Mouse (Mus musculus): ENCODE measurements around the gene Vsig10. TPM values are rescaled to one million over a fixed set of nuclear protein-coding genes. Genes with fewer than 3 reads are reported as not detected.
"Not testable (repeated sequence)": the region's sequence is repeated elsewhere in the genome, so short reads cannot be mapped to it uniquely, and the experiment has no call there.

Gene Vsig10
- polyA plus RNA-seq, 1 experiment from 2014 or later = 16.6 TPM

DNA sequence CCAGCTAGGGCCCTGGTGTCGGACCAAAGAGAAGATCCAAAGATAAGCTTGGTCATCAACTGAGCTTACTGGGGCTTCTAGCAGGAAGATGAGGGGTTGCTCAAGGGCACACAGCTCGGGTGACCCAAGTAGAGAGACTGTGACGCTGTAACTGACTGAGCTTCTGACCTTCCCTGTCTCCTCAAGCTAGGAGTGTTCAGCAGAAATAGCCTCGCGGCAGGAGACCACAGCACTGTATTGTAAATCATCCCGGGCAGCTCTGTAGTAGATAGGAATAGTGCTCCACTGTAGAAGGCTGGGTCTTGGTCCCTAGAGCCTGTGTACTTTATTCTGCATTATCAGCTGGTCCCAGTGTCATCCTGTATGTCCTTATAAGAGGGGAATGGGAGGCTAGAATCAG lies 23.0 kb downstream of the Vsig10 start:
- Histone ChIP-seq H3K27ac (no peak overlapping the region), H3K4me2 (no peak overlapping the region), H3K9me3 (no peaks in the 10 kb centered on the region), H3K36me3 (peaks cover 16% of the 10 kb centered on the region), H3K27me3 (no peaks in the 10 kb centered on the region), H3K9ac (no peak overlapping the region), H3K4me3 (no peak overlapping the region), H3K4me1 (no peaks in the 10 kb centered on the region)
- no peak for ATAC-seq (ENCODE audit: borderline replicate concordance, extremely low read depth, low FRiP score, low TSS enrichment)
- WGBS = 71% methylated on average over 6 of the region's 6 CpGs

DNA sequence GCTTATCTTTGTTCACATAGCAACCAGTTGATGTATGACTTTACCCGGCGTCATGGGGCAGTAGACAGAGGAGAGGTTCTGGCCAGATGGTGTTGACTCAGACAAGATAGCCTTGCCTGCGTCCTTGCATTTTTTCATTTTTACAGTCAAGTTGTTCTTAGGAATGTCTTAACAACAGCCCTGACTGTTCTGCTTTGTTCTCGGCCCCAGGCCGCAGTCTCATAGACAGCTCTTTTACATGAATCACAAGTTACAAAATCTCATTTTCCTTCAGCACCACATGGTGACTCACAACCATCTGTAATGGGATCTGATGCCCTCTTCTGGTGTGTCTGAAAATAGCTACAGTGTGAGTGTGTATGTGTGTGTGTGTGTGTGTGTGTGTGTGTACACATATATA lies 25.6 kb downstream of the Vsig10 start:
- not testable (repeated sequence) for H3K27ac ChIP-seq; H3K4me2 ChIP-seq; H3K4me3 ChIP-seq; H3K9me3 ChIP-seq; H3K9ac ChIP-seq; H3K4me1 ChIP-seq; H3K27me3 ChIP-seq; ATAC-seq (ENCODE audit: borderline replicate concordance, extremely low read depth, low FRiP score, low TSS enrichment)
- 83% methylated on average over 5 of the region's 5 CpGs for WGBS
- peaks cover 16% of the 10 kb centered on the region; the same call in 1 of the 2 replicates for H3K36me3 ChIP-seq

DNA sequence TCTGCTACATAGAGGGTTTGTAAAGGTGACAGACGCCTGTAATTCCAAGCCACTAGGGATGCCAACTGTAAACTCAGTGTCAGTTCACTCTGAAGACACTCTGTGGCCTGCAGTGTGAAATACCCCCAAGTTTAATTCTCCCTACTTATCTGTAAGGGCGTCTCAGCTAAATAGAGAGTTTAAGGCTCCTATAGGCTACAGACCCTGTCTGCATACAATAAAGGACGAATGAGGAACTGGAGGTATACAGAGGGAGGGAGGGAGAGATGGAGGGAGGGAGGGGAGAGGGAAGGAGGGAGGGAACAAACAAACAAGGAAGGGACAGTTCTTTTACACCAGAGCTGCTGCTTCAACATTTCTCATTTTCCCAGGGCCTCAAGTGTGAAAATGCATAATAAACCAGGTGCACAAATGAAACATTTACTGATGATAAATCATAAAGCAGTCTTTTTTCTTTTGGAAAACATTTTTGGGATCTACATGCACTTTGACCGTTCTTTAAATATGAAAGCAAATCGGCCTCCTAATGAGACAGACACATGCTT lies 26.6 kb downstream of the Vsig10 start:
- no peak overlapping the region for H3K4me3 ChIP-seq
- WGBS = 77% methylated on average over 5 of the region's 5 CpGs
- H3K9ac ChIP-seq = no peak overlapping the region
- no peaks in the 10 kb centered on the region for H3K9me3 ChIP-seq
- H3K4me1 ChIP-seq = no peaks in the 10 kb centered on the region
- H3K27ac ChIP-seq = no peak overlapping the region
- H3K36me3 ChIP-seq = peaks cover 18% of the 10 kb centered on the region; the same call in 1 of the 2 replicates
- no peaks in the 10 kb centered on the region for H3K27me3 ChIP-seq
- ATAC-seq (ENCODE audit: borderline replicate concordance, extremely low read depth, low FRiP score, low TSS enrichment) = no peak
- H3K4me2 ChIP-seq = no peak overlapping the region

DNA sequence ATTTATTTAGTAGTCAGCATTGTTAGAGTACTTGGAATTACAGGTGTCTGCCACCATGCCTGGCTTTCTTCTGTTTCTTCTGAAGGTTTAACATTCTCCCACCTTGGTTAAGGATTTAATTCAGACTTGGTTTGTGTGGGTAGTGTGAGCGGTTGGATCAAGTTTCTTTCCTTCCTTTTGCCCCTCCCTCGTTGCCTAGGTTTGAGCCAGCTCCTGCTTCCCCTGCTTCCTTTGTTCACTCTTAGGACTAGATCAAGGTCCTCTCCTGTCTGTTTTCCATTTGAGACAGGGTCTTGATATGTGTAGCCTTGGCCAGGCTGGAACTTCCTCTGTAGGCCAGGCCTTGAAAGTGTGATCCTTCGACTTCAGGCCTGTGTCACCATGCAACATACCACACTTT lies 27.4 kb downstream of the Vsig10 start:
- no peak overlapping the region for H3K27ac ChIP-seq
- H3K4me2 ChIP-seq = no peak overlapping the region
- no peak overlapping the region for H3K9ac ChIP-seq
- no peaks in the 10 kb centered on the region for H3K27me3 ChIP-seq
- ATAC-seq (ENCODE audit: borderline replicate concordance, extremely low read depth, low FRiP score, low TSS enrichment) = no peak
- H3K9me3 ChIP-seq = no peaks in the 10 kb centered on the region
- WGBS = 47% methylated on average over 3 of the region's 3 CpGs
- peaks cover 18% of the 10 kb centered on the region; the same call in 1 of the 2 replicates for H3K36me3 ChIP-seq
- H3K4me1 ChIP-seq = no peaks in the 10 kb centered on the region
- H3K4me3 ChIP-seq = no peak overlapping the region

DNA sequence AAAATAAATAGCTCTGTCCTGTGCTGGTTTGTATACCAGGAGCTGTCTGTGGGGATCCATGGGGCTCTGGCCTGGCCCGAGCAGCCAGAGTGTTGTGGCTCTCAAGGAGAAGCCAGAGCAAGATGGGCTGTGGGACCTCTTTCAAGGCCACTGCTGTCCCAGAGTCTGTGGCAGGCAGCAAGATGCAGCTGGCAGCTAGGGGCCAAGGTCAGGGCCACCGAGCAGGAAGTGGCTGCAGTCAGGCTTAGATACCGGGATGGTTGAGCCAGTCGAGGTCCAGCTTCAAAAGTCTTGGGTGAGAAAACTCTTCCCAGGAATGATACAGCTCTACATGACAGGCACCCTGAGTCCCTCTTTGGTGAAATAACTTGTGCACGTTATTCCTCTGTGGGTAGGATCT lies 28.1 kb downstream of the Vsig10 start:
- Histone ChIP-seq H3K27me3 (no peaks in the 10 kb centered on the region), H3K4me3 (no peak overlapping the region), H3K9ac (no peak overlapping the region), H3K9me3 (no peaks in the 10 kb centered on the region), H3K4me1 (no peaks in the 10 kb centered on the region), H3K36me3 (peaks cover 18% of the 10 kb centered on the region; the same call in 1 of the 2 replicates), H3K4me2 (no peak overlapping the region), H3K27ac (no peak overlapping the region)
- WGBS = 76% methylated on average over 5 of the region's 5 CpGs
- no peak for ATAC-seq (ENCODE audit: borderline replicate concordance, extremely low read depth, low FRiP score, low TSS enrichment)

DNA sequence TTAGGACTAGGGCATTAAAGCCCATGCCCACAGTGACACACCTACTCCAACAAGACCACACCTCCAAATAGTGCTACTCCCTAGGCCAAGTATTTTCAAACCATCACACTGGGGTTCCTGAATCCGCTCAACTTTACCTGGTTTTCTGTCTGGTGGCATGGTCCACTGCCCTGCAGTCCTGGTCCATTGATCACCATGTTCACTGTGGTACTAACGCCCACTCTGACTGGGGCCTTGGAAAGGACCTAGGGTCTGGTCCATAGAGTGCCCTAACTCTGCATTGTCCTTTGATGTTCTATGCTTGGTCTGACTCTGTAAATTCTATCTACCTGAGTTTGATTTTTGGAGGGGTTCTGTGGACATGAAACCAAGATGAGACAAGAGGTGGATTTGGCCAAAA lies 29.0 kb downstream of the Vsig10 start:
- 93% methylated on average over 2 of the region's 2 CpGs for WGBS

DNA sequence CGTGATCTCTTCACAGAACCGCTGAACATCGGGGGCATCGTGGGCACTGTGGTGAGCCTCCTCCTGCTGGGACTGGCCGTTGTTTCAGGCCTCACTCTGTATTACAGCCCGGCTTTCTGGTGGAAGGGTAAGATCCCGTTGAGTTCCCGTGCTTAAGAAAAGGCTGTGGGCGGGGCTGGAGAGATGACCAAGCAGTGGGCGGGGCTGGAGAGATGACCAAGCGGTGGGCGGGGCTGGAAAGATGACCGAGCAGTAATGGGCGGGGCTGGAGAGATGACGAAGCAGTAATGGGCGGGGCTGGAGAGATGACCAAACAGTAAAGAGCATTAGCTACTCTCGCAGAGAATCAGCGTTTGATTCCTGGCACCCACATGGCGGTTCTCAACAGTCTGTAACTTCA lies 29.4 kb downstream of the Vsig10 start:
- 39% methylated on average over 19 of the region's 19 CpGs for WGBS
- peak; percentile 65; the same call in 1 of the 2 replicates for ATAC-seq (ENCODE audit: borderline replicate concordance, extremely low read depth, low FRiP score, low TSS enrichment)
- H3K9me3 ChIP-seq = no peaks in the 10 kb centered on the region
- H3K4me1 ChIP-seq = no peaks in the 10 kb centered on the region
- no peak overlapping the region for H3K4me2 ChIP-seq
- H3K27ac ChIP-seq = no peak overlapping the region
- no peak overlapping the region for H3K9ac ChIP-seq
- H3K4me3 ChIP-seq = no peak overlapping the region
- no peaks in the 10 kb centered on the region for H3K27me3 ChIP-seq
- peaks cover 18% of the 10 kb centered on the region; the same call in 1 of the 2 replicates for H3K36me3 ChIP-seq

More for the DNA sequence above, 29.0 kb downstream of the Vsig10 start:
- Histone ChIP-seq H3K27me3 (no peaks in the 10 kb centered on the region), H3K9me3 (no peaks in the 10 kb centered on the region), H3K36me3 (peaks cover 18% of the 10 kb centered on the region; the same call in 1 of the 2 replicates), H3K4me3 (no peak overlapping the region), H3K9ac (no peak overlapping the region), H3K4me2 (no peak overlapping the region), H3K4me1 (no peaks in the 10 kb centered on the region), H3K27ac (no peak overlapping the region)
- ATAC-seq (ENCODE audit: borderline replicate concordance, extremely low read depth, low FRiP score, low TSS enrichment) = no peak

DNA sequence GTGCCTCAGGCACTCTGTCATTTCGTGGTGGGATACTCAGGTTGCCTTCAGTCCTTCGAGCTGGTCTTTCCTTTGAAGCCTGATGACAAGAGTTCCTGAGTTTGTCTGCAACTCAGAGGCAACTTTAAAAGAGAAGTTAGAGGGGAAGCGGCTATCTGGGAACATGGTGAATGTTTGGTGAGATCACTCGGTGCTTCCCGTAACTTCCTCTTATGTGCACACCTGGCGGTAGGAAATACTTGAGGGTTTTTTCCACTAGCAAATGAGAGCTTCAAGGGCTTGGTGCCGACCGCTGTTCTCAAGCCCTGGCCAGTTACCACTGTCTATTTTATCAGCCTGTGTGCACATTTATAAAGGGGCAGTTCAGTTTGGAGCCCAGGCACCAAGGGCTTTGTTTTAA lies 35.2 kb downstream of the Vsig10 start:
- no peak overlapping the region for H3K27ac ChIP-seq
- WGBS = 53% methylated on average over 8 of the region's 8 CpGs
- H3K9ac ChIP-seq = no peak overlapping the region
- no peaks in the 10 kb centered on the region for H3K9me3 ChIP-seq
- H3K4me3 ChIP-seq = no peak overlapping the region
- no peak overlapping the region for H3K4me2 ChIP-seq
- H3K36me3 ChIP-seq = peaks cover 6% of the 10 kb centered on the region; the same call in 1 of the 2 replicates
- ATAC-seq (ENCODE audit: borderline replicate concordance, extremely low read depth, low FRiP score, low TSS enrichment) = no peak
- no peaks in the 10 kb centered on the region for H3K27me3 ChIP-seq
- H3K4me1 ChIP-seq = peaks cover 33% of the 10 kb centered on the region

DNA sequence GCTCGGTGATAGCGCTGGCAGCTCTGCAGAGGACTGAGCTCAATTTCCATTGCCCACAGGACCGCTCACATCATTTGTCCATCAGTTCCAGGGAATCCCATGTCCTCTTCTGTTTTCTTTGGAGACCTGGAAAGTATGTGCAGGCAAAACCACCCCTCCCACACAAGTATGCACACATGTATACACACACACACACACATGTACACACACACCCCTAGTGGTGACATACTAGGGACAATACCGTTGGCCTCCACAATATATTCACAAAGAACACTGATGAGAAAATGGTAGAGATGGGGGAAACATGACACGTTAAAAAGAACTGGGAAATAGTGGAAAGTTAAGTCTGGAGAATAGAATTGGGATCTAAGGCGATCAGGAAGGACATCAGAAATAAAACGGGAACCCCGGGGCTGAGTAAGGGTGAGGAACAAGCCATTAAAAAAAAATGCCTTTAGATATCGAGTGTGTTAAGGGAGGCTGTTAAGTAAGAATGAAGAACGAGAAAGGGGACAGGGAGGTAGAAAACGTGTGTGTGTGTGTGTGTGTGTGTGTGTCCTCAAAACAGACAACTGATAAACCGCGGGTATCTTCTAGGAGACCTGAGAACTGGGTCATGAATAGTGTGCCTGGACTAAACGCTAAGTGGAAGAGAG lies 36.9 kb downstream of the Vsig10 start:
- WGBS = 28% methylated on average over 14 of the region's 14 CpGs
- H3K36me3 ChIP-seq = no peaks in the 10 kb centered on the region; the same call in 1 of the 2 replicates
- no peaks in the 10 kb centered on the region for H3K9me3 ChIP-seq
- H3K9ac ChIP-seq = no peak overlapping the region
- H3K27ac ChIP-seq = peak overlapping the region; percentile 96
- ATAC-seq (ENCODE audit: borderline replicate concordance, extremely low read depth, low FRiP score, low TSS enrichment) = no peak
- peak overlapping the region; percentile 86 for H3K4me2 ChIP-seq
- H3K4me3 ChIP-seq = peak overlapping the region; percentile 98; the same call in 1 of the 2 replicates
- H3K4me1 ChIP-seq = peaks cover 50% of the 10 kb centered on the region
- no peaks in the 10 kb centered on the region for H3K27me3 ChIP-seq

DNA sequence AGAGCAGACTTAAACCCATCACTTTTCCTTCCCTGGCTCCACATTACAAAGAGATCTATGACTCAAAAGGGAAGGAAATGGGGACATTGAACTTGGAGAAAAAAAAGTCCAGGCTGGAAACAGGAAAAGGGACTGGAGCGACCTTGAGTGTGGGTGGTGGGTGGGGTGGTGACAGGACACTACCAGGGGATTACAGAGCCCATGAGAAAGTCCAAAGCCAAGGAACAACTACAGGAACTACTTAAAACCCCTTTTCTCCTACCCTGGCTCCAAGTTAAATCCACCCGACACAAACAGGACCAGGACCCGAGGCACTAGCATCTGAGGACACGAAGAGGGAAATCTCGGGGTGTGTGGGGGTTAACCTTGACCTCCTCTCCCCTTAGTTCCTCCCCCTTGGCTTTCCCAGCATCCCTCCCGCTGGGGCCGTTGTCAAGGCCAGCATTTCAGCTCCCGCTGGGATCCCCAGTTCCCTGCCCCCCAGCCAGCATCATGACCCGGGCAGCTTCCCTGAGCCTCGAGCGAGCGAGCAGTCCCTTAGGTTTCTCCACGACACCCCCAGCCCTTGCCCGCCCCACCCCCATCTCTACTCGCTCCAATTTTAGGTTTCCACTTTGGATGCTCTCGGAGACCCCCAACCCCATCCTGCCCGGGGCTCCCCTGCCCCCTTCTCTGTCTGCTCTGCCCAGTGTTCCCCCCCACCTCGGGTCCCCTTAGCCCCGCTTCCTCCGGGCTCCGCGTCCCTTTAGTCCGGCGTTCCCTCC lies 37.7 kb downstream of the Vsig10 start:
- no peaks in the 10 kb centered on the region for H3K27me3 ChIP-seq
- peaks cover 56% of the 10 kb centered on the region for H3K4me1 ChIP-seq
- peak; percentile 47; the same call in 1 of the 2 replicates for ATAC-seq (ENCODE audit: borderline replicate concordance, extremely low read depth, low FRiP score, low TSS enrichment)
- 0% methylated on average over 17 of the region's 24 CpGs for WGBS
- no peaks in the 10 kb centered on the region; the same call in 1 of the 2 replicates for H3K36me3 ChIP-seq
- H3K27ac ChIP-seq = peak overlapping the region; percentile 96
- H3K9ac ChIP-seq = peak overlapping the region; percentile 96
- peak overlapping the region; percentile 98 for H3K4me3 ChIP-seq
- H3K9me3 ChIP-seq = no peaks in the 10 kb centered on the region
- H3K4me2 ChIP-seq = peak overlapping the region; percentile 86

DNA sequence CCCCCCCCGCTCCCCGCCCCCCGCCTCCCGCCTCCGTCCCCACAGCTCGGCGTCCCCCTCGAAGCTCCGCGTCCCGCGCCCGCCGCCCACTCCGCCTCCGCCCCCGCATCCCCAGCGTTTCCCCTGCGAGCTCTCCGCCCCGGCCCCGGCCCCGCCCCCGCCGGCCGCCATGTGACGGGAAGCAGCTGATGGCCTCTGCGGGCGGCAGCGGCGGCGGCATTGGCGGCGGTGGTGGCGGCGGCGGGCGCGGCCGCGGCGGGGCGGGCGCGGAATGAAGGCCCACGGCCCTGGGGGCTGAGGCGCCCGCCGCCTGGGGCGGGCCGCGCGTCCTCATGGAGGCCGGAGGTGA lies 38.2 kb downstream of the Vsig10 start, which contains the start of gene Wsb2:
Wsb2 (plus strand) TSS at position 176 of the 349 bp plus-strand sequence.
- H3K27me3 ChIP-seq = no peaks in the 10 kb centered on the region
- peak within 1 kb of the TSS; percentile 86 for H3K4me2 ChIP-seq
- no peaks in the 10 kb centered on the region; the same call in 1 of the 2 replicates for H3K36me3 ChIP-seq
- H3K9me3 ChIP-seq = no peaks in the 10 kb centered on the region
- H3K9ac ChIP-seq = peak within 1 kb of the TSS; percentile 96
- peak within 1 kb of the TSS; percentile 96 for H3K27ac ChIP-seq
- ATAC-seq (ENCODE audit: borderline replicate concordance, extremely low read depth, low FRiP score, low TSS enrichment) = peak; percentile 81
- WGBS = 0% methylated on average over 13 of the region's 54 CpGs
- H3K4me1 ChIP-seq = peaks cover 60% of the 10 kb centered on the region
- peak within 1 kb of the TSS; percentile 98 for H3K4me3 ChIP-seq
